Mouse (Mus musculus) lung, embryonic 14.5 days (tissue): ENCODE results near the gene Tbc1d8. TPM values are rescaled to one million over a fixed set of nuclear protein-coding genes. Genes with fewer than 3 reads are reported as not detected.

Source experiments
- ATAC-seq: fragments of 200-750 bp; cut with Nextera tagmentation; 2 replicates; pipeline ENCODE4 v1.8.0; 2017; ENCODE audit warnings: mild to moderate bottlenecking, moderate TSS enrichment, moderate library complexity; ENCODE audit not compliant: insufficient read depth
- DNase-seq: peaks from one replicate; pipeline ENCODE4 v3.0.0-alpha.2; 2015
- H3K27ac ChIP-seq: fragments of 300-500 bp; sonication (generic); 2 replicates; pipeline ENCODE4 v1.5.1; 2014; ENCODE audit warnings: low read depth, mild to moderate bottlenecking, moderate library complexity
- H3K27me3 ChIP-seq: fragments of 300-500 bp; sonication (generic); 2 replicates; pipeline ENCODE4 v1.6.1; 2014; ENCODE audit warnings: low read length, control low read depth; ENCODE audit not compliant: insufficient read depth
- H3K36me3 ChIP-seq: fragments of 300-500 bp; sonication (generic); 2 replicates; pipeline ENCODE4 v1.6.1; 2014; ENCODE audit warnings: control low read depth; ENCODE audit not compliant: insufficient read depth
- H3K4me1 ChIP-seq: fragments of 300-500 bp; sonication (generic); 2 replicates; pipeline ENCODE4 v1.6.1; 2014; ENCODE audit warnings: antibody characterized with exemption, control low read depth; ENCODE audit not compliant: insufficient read depth
- H3K4me2 ChIP-seq: fragments of 300-500 bp; sonication (generic); 2 replicates; pipeline ENCODE4 v1.6.1; 2014; ENCODE audit warnings: mild to moderate bottlenecking
- H3K4me3 ChIP-seq: fragments of 300-500 bp; sonication (generic); 2 replicates; pipeline ENCODE4 v1.5.1; 2014; ENCODE audit warnings: low read depth, low read length
- H3K9ac ChIP-seq: fragments of 300-500 bp; sonication (generic); 2 replicates; pipeline ENCODE4 v1.6.1; 2014
- H3K9me3 ChIP-seq: fragments of 300-500 bp; sonication (generic); 2 replicates; pipeline ENCODE4 v1.6.1; 2016; ENCODE audit warnings: low read depth, low read length, control low read depth
- CTCF ChIP-seq: IDR thresholded peaks from 2 replicates; pipeline ENCODE4 v1.5.1; 2016; ENCODE audit warnings: antibody characterized with exemption, low read depth
- WGBS: fragments of 180-500 bp; shearing (Covaris S2); extraction: QIAGEN DNeasy Blood & Tissue Kit; methylation state at CpG from one replicate; pipeline ENCODE4 v1.1.7; 2014; 5-methylcytosine and 5-hydroxymethylcytosine counted together
- polyA plus RNA-seq: library from polyadenylated mRNA; unstranded; fragments of >200 nt; fragmentation: Nextera tagmentation; extraction: Ambion mirVana; gene quantifications from 2 replicates; pipeline ENCODE4 v1.2.1, GENCODE M21; 2014

The Tbc1d8 gene
- polyA plus RNA-seq: 9.9 and 10.7 TPM in 2 replicates

DNA sequence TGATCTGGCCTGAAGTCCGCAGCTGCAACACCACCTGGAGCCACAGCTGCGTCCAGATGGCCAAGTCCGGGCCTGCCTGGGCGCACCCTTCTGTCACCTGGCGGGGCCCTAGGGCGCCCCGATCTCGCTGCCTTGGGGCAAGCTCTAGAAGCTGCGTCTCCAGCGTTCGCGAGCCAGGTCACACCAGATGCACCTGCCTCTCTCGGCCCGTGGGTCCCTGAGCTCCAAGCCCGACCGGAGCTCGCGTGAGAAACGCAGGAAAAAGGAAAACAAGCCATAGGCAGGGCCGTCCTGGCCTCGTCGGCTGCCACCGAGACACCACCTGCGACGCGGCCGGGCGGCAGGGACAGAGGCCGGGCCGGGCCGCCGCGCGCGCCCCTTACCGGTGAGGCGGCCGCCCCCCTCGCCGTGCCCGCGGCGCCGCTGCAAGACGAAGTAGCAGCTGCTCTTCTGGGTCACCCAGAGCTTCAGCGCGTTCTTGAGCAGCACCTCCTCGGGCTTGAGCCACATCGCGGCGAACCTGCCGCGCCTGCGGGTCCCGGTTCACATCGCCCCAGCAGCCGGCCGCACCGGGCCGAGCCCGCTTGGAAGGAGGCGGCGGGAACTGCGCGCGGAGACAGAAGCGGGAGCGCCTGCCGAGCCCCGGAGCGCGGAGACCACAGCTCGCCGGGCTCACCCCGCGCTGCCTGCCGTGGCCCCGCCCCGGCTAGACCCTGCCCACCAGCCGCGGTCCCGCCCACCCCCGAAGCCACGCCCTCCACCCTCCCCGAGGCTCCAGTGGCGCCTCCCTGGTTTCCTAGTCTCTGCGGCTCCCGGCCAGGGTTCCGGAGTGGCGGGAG is at the start of gene Tbc1d8:
Tbc1d8 (minus strand) TSS at position 699 of the 839 bp plus-strand sequence.
- under 1% methylated on average over 82 of the region's 90 CpGs for WGBS
- DNase-seq (peak; percentile 96), ATAC-seq (peak; percentile 98)
- Histone ChIP-seq H3K9me3 (no peaks in the 10 kb centered on the region), H3K4me2 (peak within 1 kb of the TSS; percentile 98), H3K27me3 (peaks cover 11% of the 10 kb centered on the region; the same call in 1 of the 2 replicates), H3K36me3 (no peaks in the 10 kb centered on the region), H3K9ac (peak within 1 kb of the TSS; percentile 72), H3K27ac (peak within 1 kb of the TSS; percentile 77; the same call in 1 of the 2 replicates), H3K4me3 (peak within 1 kb of the TSS; percentile 70), H3K4me1 (peaks cover 12% of the 10 kb centered on the region; the same call in 1 of the 2 replicates)
- TF ChIP-seq CTCF: no peak

DNA sequence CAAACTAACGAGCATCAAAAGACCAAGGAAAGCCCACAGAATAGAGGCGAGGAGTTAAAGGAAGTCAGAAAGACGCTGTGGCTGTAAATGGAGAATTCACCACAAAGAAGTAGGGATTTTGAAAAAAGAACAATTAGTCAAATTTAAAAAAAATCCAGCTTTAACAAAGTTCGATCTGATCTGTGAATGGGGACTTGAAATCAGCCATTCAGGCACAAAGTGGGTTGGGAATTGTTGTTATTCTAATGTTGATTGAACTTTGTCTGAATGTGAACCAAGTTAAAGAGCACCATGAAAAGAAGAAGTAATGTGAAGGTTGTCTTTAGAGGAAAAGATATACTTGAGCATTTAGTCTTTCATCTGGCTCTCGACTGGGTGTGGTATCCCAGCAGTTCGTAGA is 49.8 kb upstream of the Tbc1d8 start:
- Histone ChIP-seq H3K36me3 (no peaks in the 10 kb centered on the region), H3K4me1 (no peaks in the 10 kb centered on the region), H3K27ac (no peak overlapping the region), H3K4me2 (no peak overlapping the region), H3K9me3 (no peaks in the 10 kb centered on the region), H3K4me3 (no peak overlapping the region), H3K9ac (no peak overlapping the region), H3K27me3 (no peaks in the 10 kb centered on the region)
- WGBS: 73% methylated on average over 6 of the region's 6 CpGs
- no peak for DNase-seq
- no peak for TF ChIP-seq CTCF
- no peak for ATAC-seq

DNA sequence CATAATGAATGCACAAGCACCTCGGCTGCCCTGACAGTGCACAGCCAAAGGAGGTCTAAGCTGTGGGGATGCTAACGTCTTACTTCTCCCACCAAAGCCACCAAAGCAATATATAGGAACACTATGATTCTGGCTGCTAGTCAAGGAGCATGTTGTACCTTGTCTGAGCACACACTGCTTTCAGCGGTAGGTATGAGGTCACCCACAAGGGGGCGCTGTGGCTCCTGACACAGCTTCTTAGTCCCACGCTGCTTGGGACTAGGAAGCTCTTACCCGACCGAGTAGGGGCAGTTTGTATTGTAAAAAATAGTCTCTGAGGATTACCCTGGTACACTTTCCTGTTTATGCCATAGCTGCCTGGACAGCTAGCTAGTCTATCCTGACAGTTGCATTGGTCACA is 48.9 kb upstream of the Tbc1d8 start:
- Histone ChIP-seq H3K36me3 (no peaks in the 10 kb centered on the region), H3K27ac (no peak overlapping the region), H3K4me2 (no peak overlapping the region), H3K4me3 (no peak overlapping the region), H3K4me1 (no peaks in the 10 kb centered on the region), H3K9ac (no peak overlapping the region), H3K27me3 (no peaks in the 10 kb centered on the region), H3K9me3 (no peaks in the 10 kb centered on the region)
- WGBS: 8% methylated on average over 7 of the region's 7 CpGs
- TF ChIP-seq CTCF: peak; percentile 85
- ATAC-seq: peak; percentile 19; the same call in 1 of the 2 replicates
- DNase-seq: peak; percentile 87

DNA sequence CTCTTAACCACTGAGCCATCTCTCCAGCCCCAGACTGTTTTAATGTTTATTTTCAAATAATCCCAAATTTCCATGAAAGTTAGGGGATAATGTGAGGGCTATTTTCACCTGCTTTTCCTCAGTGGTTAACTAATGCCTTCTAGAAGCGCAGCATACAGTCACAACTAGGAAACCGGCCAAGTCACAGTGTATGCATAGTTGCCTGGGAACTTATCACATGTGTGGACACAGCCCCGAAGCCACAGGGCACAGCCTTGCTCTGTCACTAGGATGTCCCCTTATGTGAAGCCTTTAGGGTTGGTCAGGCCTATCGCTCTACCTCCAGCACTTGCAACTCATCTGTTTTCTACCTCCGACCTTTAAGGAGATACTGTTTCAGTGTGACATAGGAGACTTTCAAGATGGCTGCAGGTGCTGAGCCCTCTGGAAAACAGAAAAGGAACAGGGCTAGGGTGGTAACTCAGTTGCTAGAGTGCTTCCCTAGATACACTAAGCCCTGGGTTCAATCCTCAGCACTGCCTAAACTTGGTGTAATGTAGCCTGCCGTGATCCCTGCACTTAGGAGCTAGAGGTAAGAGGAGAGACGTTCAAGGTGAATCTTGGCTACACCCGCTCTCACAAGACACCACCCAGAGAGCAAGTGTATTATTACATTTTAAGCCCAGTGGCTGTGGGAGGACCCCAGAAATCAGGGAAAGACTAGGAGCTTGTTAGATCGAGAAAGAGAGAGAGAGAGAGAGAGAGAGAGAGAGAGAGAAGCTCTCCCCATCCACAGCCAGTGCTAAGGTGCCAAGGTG is 48.0 kb upstream of the Tbc1d8 start:
- no peak for TF ChIP-seq CTCF
- WGBS: 77% methylated on average over 9 of the region's 9 CpGs
- H3K4me1 ChIP-seq: no peaks in the 10 kb centered on the region
- no peaks in the 10 kb centered on the region for H3K27me3 ChIP-seq
- no peak overlapping the region for H3K4me2 ChIP-seq
- DNase-seq (no peak), ATAC-seq (no peak)
- H3K4me3 ChIP-seq: no peak overlapping the region
- H3K9ac ChIP-seq: no peak overlapping the region
- H3K9me3 ChIP-seq: no peaks in the 10 kb centered on the region
- no peaks in the 10 kb centered on the region for H3K36me3 ChIP-seq
- no peak overlapping the region for H3K27ac ChIP-seq

DNA sequence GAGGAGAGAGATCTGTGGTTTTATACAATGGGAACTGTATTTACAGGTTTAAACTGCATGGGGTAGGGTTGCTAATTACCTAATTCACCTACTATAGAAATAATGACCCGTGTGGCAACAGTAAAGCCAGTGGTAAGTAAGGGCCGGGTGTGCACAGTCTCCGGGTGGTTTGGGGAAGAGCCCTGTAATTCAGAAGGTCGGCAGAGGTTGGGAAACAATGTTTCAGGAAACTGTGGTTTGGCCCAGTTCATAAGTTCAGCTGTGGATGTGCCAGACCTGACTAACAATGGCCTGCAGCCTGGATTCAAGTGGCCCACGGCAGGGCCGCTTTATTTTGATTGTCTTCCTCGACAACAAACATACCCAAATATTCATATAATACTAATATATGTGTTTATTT is 47.2 kb upstream of the Tbc1d8 start:
- no peak overlapping the region for H3K27ac ChIP-seq
- H3K27me3 ChIP-seq: no peaks in the 10 kb centered on the region
- H3K4me2 ChIP-seq: no peak overlapping the region
- H3K9ac ChIP-seq: no peak overlapping the region
- DNase-seq (no peak), ATAC-seq (no peak)
- WGBS: 73% methylated on average over 7 of the region's 7 CpGs
- TF ChIP-seq CTCF: no peak
- no peak overlapping the region for H3K4me3 ChIP-seq
- H3K4me1 ChIP-seq: no peaks in the 10 kb centered on the region
- H3K9me3 ChIP-seq: no peaks in the 10 kb centered on the region
- H3K36me3 ChIP-seq: no peaks in the 10 kb centered on the region

DNA sequence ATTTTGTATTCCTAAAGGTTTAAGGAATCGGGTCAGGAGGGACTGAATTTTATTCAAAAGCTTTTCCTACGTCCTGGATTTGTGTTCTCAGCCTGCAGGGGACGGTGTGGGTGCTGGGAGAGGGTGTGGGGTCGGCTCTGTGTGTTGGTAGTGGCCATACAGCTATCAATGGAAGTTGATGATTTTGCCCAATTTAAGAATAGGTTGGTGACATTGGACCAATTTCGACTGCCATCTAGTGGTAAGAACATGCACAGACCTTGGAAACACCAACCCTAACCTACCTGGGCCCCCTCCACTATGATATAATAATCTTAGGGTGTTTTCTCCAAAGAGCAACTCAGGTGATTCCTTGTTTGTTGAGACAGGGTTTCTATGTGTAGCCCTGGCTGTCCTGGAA is 44.0 kb upstream of the Tbc1d8 start:
- Histone ChIP-seq H3K27ac (no peak overlapping the region), H3K4me1 (no peaks in the 10 kb centered on the region), H3K27me3 (no peaks in the 10 kb centered on the region), H3K9ac (no peak overlapping the region), H3K4me2 (no peak overlapping the region), H3K4me3 (no peak overlapping the region), H3K9me3 (no peaks in the 10 kb centered on the region), H3K36me3 (no peaks in the 10 kb centered on the region)
- no peak for ATAC-seq
- WGBS: 26% methylated on average over 5 of the region's 5 CpGs
- DNase-seq: peak; percentile 77
- peak; percentile 79 for TF ChIP-seq CTCF

DNA sequence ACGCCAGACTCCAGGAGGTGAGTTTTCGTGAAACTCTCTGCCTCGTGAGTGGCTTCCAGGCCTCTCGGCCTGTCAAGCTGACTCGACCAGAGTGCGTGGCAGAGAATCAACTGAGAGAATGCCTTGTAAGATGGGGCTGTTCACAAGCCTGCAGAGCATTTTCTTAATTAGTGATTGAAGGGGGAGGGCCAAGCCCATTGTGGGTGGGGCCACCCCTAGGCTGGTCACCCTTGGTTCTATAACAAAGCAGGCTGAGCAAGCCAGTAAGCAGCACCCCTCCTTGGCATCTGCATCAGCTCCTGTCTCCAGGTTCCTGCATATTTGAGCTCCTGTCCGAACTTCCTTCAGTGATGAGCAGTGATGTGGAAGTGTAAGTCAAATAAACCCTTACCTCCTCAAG is 42.8 kb upstream of the Tbc1d8 start:
- H3K4me1 ChIP-seq: no peaks in the 10 kb centered on the region
- DNase-seq (no peak), ATAC-seq (no peak)
- no peak overlapping the region for H3K9ac ChIP-seq
- no peak overlapping the region for H3K4me2 ChIP-seq
- no peaks in the 10 kb centered on the region for H3K9me3 ChIP-seq
- H3K4me3 ChIP-seq: no peak overlapping the region
- no peak overlapping the region for H3K27ac ChIP-seq
- H3K27me3 ChIP-seq: no peaks in the 10 kb centered on the region
- no peak for TF ChIP-seq CTCF
- H3K36me3 ChIP-seq: no peaks in the 10 kb centered on the region
- WGBS: 89% methylated on average over 7 of the region's 7 CpGs
